Mouse (Mus musculus) megakaryocyte, adult 5-6 weeks (primary cell): ENCODE measurements at regions not wholly inside any gene's neighbourhood (a gene's known extent, or its start where the extent isn't known, plus 50 kb on each side); places are given as distances from the start of the nearest gene placed in this dataset.

Experiments
- ATAC-seq: 2 replicates; pipeline ENCODE4 v1.8.0; 2016; ENCODE audit warnings: mild to moderate bottlenecking, inconsistent platforms; ENCODE audit not compliant: poor library complexity, severe bottlenecking

DNA sequence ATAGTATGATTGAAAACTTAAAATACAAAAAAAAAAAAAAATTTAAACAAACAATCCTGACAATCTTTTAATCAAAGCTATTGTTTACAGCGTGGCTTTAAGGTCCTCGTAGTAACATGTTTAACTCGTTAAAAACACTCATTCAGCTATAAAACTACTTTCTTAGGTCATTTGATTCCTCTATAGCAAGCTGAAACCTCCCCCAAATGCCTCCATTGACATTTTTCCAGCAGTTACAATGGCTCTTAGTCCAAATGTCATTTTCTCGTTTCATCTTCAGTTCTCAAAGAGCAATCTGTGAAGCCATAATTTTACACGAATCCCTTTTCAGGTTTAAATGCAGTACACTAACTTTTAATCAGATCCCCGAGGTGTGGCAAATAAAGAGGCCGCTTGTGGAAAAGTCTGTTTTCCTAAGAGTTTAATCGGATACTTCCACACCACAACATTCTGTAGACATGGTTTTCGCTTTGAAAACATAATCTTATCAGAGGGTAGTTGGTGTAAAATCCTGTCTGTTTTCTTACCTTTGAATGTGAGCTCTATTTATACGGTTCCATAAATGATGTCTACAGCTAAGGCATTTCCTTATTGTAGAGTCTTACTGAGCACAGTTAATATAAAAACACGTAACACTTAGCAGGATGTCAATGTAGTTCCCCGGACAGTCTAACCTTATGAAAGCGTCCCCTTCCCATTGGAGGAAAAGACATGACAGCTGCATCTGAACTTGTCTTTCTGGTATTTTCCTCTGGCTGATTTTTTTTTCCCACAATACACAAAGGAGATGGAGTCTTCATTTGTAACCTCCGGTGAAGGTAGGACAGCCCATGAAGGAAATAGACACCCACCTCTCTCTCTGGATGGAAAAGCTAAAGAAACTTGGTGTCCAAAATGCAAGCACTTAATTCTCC lies 69.6 kb upstream of the BC052040 start:
- no peak for ATAC-seq

DNA sequence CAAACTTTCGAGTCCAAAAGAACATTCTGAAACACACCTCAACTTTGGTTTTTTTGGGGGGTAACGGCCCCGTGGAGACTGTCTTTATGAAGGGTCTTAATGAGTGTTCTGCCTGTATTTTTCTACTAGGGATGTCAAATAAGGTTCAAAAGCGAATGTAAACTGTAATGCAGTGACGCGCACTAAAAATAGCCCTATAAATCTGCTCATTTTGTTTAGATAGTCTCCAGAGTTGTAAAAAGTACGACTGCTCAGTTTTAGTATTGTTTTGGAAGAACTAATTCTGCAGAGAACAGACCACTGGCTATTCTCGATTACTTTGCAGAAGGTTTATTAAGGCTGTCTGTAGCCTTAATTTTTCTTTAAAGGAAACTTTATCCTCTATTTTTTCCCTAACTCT lies 68.6 kb upstream of the BC052040 start:
- no peak for ATAC-seq

DNA sequence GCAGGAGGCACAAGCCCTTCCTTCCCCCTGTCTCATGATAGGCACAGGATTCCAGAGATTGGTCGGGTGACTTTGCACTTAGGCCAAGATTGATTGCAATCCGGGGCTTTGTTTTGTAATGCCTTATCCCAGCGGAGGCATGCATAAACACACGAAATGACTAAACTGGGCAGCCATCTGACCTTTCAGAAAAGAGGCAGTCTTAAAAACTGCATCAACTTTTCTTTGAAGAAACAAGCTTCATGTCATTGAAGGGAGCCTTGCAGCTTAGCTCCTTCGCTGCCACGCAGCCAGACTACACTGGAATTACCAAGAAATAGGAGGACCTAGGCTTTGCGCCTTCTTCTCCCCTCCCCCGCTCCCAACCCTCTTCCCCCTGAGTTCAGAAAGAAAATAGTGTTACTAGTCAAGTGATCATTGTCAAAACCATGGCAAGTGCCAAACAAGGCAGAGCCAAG lies 67.7 kb upstream of the BC052040 start:
- ATAC-seq, result no peak

DNA sequence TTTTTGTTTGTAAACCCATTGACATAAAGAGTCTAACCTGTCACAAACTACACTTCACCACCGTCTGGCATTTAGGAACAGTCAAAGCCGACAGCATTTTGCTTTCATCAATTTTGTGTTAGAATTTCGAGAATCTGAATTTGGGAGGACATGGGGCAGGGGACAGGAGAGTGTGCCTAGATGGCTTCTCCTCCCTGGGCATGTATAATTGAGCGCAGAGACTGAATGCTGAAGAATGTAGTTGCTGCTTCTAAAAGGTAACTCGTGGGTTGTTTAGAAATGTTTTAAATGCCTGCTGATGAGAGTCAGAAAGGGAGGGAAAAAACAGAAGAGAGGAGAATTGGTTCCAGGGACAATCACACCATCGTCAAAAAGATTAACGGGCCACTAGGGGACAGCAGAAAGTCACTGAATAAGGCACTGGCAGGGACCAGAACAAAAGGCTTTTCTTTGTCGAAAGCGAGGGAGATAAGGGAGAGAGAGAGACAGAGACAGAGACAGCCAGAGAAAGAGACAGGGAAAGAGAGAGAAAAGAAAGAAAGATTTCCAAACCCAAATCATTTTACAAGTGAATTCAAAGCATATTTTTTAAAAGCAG lies 66.6 kb upstream of the BC052040 start:
- no peak for ATAC-seq

DNA sequence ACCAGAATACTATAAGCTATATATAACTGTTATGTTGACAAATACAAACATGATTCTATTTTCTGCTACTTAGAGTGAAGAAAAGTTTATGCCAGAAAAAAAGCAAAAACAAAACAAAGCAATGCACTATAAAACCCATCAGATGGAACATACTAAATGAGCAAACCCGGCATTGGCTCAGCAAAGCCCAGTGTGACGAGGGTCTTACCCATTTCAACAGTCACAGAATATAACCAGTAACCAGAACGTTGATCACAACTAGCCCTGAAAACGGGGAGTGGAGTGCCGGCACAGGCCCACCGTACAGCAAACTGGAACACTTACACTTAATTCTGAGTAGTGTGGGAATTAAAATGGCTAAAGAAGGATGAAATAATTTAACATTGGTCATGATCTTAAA lies 66.0 kb upstream of the BC052040 start:
- no peak for ATAC-seq

DNA sequence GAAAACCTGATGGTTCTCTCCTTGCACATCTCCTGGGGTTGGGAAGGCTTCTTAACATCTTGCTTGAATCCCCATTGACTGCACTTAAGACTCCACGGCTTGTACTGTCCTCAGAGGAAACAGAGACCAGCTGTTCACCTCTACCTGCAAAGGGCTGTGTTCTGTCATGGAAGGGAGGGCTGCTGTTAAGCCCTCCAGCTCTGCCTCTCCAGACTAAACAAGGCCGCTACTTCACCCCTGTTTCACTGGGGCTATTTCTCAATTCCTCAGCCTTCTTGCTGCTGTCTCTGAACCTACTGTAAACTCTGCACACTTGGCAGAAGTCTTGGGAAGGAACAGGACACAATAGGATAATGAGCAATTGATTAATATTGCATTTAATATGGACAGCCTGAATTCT lies 64.7 kb upstream of the BC052040 start:
- ATAC-seq, result no peak

DNA sequence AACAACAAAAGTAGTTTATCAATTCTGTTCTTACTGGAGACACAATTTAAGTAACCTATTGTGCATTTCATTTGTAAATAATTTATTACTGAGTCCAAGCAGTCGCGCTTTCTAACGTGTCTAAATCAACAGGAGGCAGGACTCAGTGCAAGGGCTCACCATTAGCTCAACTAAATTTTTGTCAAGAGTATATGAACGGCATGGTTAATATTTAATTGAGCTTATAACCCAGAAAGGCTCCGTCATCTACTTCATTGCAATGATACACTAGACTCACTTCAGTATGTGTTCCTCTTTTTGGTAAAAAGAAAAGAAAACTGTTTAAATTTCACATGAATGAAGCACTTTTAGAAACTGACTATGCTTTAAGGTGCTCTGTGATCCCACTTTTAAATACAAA lies 61.5 kb upstream of the BC052040 start:
- no peak for ATAC-seq

DNA sequence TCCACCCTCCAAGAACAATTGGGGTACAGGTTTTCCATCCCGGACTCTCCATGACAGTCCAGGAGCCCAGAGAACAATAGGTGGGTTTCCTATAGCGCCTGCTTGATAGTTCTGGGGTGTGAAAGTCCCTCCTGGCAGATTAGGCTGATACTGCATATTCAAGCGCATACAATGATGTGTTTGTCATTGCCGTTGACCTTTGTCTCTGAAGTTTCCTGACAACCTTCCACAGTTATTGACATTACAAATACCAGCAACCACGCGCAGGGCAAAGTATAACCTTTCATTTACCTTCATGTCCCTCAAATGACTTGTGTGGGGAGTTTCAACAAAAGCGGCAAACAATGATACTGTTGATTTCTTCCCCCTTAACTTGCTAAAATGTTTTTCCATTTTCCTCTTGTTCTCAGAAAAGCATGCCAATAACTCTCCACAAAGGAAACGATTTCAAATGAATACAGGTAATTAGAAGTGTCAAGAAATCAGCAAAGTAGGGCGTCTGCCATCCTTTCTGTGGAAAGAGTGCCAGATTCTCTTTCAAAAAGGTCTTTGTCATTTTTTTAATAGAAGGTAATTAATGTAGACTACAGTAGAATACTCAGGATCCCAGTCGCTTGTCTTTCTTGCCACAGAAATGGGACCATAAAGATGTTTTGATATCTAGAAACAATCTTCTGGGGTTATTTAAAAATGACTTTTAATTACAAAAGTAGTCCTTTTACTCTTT lies 60.9 kb upstream of the BC052040 start:
- ATAC-seq, result no peak

DNA sequence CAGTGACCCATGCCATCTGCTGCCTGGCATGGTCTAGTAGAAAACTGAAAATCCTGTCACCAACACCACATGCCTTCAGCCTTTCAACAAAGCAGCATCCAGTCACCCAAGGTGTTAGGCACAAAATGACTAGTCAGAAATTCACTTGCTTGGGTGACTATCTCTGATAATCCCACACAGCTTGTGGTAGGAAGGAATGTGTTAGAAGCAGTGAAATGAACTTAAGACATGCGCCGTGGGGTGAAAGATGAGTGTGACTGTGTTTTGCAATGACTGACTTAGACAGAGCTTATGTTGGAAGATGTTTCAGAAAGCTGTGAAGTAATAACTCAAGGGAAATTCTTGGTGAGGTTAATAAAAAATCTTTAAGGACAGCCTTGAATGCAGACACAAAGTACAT lies 51.6 kb upstream of the BC052040 start:
- ATAC-seq, result no peak
